Mouse (Mus musculus) kidney, adult 11 months (tissue): ENCODE data around the gene Olfr1013.

Experiments used
- DNase-seq: peaks from one replicate; pipeline ENCODE4 v3.0.0; 2022

The Olfr1013 gene

DNA sequence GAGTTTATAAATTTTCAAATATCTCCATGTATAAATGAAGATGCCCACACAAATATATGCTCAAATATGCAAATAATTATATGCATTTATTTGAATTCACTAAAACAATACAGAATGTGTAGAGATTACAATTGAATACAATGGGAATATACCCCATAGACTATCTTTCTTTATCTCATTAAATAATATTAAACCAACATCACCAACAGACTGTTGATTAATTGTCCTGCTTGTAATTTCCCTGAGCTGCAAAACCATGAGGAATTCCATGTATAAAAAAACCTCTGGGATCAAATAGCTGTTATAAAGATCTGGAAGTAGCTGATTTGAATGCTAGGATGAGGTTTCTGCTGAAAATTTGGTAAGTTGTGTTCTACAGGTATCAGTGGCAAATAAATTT, at the start of gene Olfr1013:
Gene Olfr1013 (plus strand): TSS at position 301 of the 400 bp plus-strand sequence.
- no peak for DNase-seq

DNA sequence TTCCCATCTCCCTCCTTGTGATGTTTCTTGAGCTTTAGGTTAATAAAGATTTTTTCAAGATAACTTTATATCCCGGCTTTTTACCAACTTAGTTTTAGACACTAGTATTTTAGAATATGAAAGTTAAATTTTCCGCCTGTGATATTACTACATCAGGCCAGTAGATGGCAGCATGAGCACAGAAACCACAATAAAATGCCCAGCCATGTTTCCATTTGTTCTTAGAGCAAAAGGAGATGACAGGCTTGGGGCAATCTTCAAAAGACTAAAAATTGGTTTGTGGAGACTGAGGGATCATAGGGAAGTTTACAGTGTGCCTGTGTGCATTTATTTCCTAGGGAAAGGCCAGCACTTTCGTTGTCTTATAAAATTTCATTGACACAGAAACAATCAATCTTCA, 41.1 kb upstream of the Olfr1013 start:
- no peak for DNase-seq

DNA sequence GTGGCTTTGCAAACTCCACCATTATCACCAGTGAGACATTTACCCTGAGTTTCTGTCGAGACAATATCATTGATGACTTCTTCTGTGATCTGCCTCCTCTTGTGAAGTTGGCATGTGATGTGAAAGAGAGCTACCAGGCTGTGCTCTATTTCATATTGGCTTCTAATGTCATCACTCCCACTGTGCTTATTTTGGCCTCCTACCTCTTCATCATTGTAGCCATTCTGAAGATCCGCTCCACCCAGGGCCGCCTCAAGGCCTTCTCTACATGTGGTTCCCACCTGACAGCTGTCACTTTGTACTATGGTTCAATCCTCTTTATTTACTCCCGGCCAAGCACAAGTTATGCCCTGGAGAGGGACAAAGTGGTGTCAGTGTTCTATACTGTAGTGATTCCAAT, 13.1 kb upstream of the Olfr1013 start:
- DNase-seq = no peak

DNA sequence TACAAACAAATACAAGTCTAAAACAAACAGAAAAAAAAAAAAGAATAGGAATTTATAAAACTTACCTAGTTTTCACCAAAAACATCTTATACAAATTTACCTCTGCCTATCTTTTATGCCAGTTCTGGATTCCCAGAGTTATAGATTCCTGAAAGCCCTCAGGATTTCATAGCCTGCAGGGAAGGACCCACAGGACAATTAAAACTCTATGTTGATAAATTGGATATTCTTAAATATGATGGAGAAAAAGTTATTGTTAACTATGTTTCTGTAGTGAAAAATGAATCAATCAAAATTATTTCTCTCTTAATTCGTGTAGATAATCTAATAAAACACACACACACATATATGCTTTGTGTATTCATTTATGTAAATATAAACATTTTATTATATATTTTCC, 4.2 kb upstream of the Olfr1013 start, which contains the start of gene Olfr1012:
Gene Olfr1012 (minus strand): TSS at position 101 of the 400 bp plus-strand sequence.
- DNase-seq = no peak

DNA sequence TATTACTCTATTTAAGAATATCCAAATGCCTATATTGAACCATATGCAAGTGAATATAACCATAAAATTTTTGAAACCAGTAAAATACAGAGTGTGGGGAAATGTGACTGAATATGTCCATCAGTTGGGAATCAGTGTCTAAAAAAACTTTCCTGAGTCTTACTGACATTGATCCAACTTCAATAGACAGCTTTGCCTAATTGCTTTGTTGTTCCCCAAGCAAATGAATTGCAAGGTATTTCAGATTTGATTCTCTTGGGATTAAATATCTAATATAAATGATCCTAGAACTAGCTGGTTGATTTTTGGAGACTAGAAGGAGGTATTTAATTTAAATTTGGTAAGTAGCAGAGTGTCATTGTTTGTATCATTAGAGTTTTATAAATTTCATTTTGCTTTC, 5.5 kb downstream of the Olfr1013 start, which contains the start of gene Olfr1014:
Gene Olfr1014 (plus strand): TSS at position 301 of the 400 bp plus-strand sequence.
- no peak for DNase-seq

DNA sequence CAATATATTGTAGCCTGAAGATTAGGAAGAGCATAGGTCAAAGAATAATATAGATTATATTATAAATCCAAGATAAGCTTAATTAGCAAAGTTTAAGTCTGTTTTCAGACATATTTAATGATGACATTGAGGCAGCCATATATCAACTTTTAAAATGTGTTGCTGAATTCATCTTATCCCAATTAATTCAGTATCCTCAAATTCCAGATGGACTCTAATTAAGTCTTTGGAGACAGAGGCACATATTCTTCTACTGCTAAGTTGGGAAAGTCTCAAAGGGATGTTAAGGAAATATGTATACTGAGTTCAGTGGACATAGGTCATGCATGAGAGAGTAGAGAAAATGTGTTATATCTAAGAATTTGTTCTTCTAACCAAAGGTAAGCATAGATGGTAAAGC, 14.8 kb downstream of the Olfr1013 start, which contains the start of gene Olfr1015:
Gene Olfr1015 (plus strand): TSS at position 301 of the 400 bp plus-strand sequence.
- no peak for DNase-seq

DNA sequence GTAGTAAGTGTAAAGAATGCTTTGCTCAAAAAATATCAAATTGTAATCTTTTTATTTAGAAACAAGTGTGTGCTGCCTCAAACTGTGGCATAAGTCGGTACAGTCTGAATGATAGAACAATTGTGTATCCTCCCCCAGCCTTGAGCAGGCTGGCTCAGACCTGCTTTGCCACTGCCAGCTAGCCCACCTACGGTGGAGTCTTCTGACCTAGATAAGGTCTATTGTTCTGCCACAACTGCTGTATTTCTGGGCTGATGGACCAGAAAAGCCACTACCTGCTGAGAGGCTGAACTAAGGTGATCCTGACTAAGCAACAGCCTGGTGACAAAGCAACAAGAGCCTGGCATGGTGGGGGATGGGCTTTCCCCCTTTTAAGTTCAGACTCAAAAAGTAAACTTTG, 25.4 kb downstream of the Olfr1013 start:
- DNase-seq = no peak

DNA sequence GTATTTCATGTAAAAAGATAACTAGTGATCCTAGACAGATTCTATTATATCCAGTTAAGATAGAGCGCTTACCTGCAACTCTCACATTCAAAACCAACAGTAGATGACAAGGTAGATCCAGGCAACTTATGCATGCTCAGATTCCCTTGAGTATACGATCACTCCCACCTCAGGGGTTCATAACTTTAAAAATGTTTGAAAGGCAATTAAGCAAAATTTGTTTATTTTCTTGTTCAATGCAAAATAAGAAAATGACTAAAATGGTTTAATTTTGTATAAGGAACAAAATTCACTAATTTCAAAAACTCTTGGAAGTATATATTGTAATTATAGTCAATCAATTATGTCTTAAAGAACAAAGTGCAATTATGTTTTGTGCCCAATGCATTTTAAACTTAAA, 35.5 kb downstream of the Olfr1013 start, which contains the start of gene Olfr1016:
Gene Olfr1016 (minus strand): TSS at position 101 of the 400 bp plus-strand sequence.
- DNase-seq = no peak

DNA sequence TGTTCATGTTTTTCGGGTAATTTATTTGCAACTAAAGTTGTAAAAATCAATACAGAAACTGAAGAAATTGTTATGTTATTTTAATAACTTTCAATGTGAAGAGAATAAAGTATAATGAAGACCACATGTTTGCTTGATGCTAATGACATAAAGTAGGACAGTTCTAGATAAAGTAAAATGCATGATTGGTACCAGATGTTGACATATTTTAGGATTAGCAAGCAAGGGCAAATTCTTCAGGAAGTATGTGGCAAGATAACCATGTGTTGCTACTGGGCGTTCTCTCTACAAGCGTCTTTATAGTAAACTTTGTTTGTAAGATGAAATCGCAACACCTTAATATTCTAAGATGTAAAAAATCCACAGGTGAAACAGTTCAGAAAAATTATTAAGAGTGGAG, 37.6 kb downstream of the Olfr1013 start:
- DNase-seq = no peak

DNA sequence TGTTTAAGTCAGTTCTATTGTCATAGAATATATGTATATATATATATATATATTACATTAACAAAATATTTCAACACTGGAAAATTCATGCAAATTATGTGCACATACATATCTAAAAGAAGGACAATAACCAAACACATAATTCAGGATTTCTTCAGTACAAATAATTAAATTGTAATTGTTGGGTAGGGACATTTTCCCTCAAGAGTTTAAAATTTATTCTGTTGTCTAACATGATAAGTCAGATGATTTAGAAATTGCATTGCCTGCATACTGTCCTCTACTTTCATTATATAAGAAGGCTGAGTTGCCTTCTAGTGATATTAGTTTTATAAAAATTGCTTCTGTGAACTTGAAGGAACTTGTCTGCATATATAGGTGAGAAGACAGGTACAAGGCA, 51.3 kb downstream of the Olfr1013 start, which contains the start of gene Olfr1018:
Gene Olfr1018 (plus strand): TSS at position 301 of the 400 bp plus-strand sequence.
- DNase-seq = no peak
